Mouse (Mus musculus) left cerebral cortex, adult 8-10 months (tissue): ENCODE data around the gene Atp8a1. TPM values are rescaled to one million over a fixed set of nuclear protein-coding genes. Genes with fewer than 3 reads are reported as not detected.
A peak's percentile ranks its signal among the peaks of the same experiment; 100 is the strongest.

Experiments used
- DNase-seq, 2 experiments: peaks; one replicate each; pipeline ENCODE4 v3.0.0; 2022; ENCODE audit warnings: low spot score in 2 of 2
- total RNA-seq, 4 experiments: library from RNA; stranded (reverse); gene quantifications; 2 replicates each; pipeline ENCODE4 v1.2.4; 2022

Atp8a1 gene
- total RNA-seq, 4 experiments from 2014 or later, result 173 to 214 (median 183) TPM

DNA sequence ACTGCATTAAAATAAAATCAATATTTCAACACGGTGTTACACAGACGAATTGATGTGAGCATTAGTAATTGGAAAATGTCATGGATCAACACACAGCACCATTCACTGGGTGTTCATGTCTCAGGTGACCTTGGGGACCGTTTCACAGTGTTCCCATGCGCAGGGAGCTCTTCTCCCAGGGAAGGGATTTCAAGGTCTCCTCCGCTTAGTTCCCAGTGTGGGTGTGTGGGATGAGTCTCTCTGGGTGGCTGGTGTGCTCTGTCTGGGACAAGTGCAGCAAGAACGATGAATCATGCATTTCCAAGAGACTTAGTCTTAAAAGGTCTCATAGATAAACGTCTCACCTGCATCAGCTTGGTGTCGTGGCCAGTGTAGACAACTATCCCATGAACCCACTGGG, 78.5 kb downstream of the Atp8a1 start:
- no peak for DNase-seq

DNA sequence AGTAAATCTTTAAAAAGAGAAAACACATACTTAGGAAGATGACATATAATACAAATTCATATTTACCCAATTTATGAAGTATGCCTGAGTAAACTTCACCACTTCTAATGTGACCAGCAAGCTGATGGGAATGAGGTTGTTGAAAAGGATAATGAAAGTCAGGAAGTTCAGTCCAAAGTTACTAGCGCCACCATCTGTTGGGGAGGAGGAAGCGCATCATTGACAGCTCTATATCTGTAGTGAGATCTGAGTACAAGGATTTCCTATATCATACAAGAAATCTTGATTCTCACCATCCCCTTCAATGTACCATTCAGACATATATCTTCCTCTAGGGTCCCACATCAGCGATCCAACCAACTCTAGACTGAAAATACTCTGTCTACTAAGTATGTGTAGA, 82.4 kb downstream of the Atp8a1 start:
- no peak for DNase-seq

DNA sequence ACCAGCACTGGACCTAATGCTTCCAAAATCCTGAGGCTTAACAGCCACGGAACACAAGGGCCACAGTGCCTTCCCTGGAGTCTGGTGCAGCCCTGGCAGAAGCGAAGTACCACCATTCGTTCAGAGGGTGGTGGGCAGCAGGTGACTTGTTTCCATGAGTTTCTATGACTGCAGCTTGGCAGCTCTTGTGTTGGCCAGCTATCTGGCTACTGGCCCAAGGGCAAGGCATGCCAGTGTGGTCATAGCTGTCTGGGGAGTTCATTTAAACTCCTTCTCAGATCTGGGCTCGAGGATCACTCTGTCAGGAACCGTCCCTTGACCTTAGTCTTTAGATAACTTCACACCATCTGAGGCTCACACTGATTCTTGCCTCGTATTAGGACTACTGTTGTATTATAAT, 89.1 kb downstream of the Atp8a1 start:
- DNase-seq, result no peak

DNA sequence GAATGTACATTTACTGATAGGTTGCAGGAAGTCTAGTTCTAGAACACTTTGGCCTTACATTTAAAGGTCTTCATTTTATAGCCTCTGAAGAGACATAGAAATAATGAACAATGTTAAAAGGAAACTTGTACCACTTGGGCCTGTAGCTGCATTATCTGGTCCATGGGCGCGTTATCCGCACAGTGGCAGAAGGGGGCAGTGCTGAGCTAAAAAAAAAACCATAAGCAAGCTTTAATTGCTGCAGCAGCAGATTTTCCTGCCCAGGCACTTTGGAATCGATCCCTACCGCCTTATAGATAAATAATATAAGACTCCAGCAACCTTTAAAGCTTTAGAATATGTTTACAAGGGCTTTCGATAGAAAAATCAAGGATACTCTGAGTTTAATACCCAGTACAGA, 91.1 kb downstream of the Atp8a1 start:
- DNase-seq, result no peak

DNA sequence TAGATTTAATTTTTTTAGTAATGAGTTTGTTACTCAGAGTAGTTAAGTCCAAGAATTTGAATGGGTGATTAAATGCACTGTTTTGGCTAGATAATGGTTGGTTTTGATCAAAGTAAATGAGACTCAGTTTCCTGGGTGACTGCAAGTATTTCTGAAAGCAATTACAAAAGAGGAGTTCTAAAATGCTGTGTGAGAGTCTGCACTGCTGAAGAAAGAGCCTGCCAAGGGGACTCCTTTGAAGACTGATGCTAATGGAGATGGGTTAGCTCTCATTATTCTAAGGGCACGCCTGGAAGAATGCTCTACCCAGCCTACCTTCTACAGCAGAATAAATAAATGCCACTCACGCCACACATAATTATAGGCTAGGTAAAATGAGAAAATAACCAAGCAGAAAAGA, 94.2 kb downstream of the Atp8a1 start:
- peak in 1 of 2 experiments; percentile 15 for DNase-seq

DNA sequence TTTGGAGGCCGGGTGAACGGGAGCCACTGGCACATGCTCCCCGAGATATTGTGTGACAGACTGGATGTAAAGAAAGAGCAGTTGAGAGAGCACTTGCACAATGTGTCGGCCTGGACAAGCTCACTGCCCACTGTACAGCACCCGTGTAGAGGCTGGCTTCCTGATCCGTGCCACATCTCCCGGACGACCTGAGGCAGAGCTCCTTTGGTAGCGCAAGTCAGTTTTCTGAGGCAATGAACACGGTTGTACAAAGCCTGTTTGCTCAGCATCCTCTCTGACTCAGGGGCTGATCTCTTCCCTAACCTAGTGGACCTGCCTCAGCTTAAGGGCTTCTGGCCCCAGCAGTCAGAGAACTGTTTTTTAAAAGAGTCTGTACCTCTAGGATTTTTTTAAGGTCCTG, 94.6 kb downstream of the Atp8a1 start:
- DNase-seq, result no peak

DNA sequence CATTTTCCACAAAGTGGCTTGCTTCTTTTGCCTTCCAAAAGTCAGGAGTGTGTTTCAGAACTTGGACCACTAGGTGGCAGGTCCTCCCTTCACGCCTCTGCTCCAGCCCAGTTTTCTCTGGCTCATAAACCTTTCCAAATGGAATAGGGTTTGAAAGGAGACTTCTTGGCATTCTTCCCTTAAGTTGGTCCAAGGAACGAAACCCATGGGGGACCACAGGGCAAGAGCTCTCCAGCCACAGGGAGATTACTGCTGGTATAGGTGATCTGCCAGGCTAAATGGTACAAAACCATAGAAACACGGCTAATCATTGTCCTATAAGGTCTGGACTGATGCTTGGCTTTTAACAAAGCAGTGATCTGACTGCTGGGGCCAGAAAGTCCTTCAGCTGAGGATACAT, 95.2 kb downstream of the Atp8a1 start:
- no peak for DNase-seq

DNA sequence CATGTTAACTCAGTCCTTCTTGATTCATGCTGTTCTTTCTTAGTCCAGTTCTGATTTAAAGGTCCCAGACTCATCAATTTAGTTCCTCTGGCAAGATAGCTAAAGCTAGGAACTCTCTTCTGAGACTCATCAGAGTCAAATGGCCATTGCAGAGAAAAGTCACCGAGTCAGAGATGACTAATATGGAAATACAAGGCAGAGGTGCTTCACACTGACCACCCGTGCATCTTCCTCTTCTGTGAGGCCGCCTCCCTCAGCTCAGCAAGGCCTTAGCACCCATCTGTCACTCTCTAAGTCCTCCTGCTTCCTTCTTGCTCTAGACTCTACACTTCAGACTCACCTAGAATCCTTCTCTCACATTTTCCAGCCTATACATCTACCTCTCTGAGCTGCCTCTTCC, 108.0 kb downstream of the Atp8a1 start:
- no peak for DNase-seq

DNA sequence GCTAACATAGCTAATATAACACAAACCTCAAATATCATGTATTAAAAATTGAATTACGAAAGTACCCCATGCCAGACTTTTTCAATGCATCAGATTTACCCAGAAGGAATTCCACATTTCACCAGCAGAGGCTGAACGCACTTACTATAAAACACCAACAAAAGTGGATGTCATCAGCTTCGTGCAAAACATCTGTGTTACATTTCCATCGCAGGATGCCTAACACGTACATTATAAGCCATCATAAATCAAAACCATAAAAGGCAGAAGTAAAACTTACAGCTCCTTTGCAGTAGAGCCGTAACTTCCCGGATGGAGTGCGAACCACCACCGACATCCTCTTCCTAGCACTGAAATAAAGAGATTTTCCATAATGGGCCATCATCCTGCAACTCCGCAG, 109.1 kb downstream of the Atp8a1 start:
- DNase-seq, result no peak

DNA sequence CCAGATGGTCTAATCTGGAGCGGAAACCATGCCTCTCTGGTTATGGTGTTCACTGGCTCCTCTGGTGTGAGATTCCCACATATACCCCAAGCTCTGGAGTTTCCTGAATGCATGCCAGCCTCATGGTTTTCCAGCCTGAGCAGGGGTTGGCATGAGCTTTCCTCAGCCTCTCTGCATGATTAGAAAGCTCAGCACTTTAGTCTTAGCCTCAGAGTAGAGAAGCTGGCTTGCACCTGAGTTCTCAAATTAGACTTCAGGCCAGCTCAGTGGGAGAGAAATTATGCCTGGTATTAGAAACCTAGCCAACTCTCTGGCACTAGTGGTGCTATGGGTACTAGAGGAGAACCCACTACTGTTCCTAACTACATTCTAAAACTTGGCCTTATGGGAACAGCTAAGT, 111.5 kb downstream of the Atp8a1 start:
- no peak for DNase-seq

DNA sequence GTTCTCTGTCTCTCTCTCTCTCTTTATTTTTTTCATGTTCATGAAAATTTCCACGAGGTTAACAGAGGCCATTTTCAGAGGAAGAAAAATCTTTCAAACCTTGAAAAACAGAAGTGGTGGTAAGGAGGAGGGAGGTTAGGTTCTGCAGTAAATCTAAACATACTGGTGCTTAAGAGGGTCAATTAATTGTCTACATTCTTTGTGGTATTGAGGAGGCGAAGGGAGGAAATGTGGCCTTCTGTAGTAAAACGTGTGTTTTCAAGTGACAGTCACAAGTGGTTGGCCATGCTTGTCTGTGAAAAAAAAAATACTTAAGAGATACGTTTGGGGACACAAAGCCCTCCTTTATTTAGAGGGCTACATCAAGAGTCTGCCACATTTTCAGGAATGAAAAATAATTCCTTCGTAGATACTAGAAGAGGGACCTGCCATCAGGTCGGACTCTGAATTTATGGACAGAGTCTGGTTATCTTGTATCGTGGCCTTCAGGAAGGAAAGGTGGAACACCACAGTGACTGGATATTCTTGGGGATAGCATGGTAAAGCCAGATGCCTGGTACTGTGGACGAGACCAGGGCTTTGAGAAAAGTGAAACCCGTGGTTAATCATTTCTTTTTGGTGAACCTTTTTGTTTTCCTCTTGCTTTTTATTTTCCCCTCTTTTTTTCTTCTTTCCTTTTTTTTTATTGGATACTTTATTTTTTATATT, 113.5 kb downstream of the Atp8a1 start:
- no peak for DNase-seq

DNA sequence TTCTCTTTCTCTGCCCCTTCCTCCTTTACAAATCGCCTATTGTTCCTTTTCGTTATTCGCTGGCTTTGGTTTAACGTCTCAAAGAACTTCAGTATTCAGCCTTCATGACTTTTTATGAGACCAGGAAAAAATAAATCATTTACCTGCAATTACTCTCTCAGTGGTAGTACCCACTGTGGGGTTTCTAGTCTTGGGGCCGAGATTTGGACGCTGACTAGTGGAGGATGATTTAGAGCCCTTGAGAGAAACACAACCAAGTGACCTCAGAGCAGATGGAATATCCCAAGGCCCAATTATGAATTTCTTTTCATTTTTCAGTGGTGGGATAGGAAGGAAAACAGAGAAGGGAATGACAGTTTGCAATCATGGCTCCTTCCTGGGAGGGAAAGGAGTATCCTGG, 114.1 kb downstream of the Atp8a1 start:
- DNase-seq, result no peak

DNA sequence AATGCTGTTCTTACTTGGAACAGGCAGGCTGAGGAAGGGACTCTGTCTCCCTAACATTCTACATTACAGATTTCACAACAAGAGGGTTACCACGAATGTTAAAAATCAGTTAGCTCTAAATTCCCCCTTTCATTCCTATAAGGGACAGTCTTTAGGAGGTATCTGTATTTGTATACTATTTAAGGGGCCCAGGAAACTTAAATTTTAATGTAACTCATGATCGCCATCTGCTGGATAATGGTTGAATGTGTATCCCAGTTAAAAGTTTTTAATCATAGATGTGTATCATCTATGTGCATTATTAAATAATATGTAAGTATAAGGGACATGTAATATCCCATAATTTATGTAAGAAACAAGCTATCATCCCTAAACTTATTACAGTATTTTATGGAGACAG, 119.5 kb downstream of the Atp8a1 start:
- DNase-seq, result no peak

DNA sequence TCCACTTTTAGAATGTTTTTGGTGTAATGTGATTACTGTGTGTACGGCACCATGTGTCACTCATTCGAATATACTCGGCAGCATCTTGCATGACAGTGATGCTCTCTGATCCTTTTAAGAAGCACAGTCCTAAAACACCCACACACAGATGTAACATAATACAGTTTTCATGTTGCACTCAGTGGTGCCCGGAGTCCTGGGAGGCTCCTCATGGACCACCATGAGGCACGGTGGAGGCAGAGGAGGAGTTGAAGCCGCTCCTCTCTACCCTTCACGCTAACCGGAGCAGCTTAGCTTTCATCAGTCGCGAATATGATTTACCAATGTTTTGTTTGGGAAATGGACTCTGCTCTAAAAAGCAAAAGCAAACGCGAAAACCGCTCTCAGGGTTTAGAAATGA, 120.4 kb downstream of the Atp8a1 start:
- no peak for DNase-seq

DNA sequence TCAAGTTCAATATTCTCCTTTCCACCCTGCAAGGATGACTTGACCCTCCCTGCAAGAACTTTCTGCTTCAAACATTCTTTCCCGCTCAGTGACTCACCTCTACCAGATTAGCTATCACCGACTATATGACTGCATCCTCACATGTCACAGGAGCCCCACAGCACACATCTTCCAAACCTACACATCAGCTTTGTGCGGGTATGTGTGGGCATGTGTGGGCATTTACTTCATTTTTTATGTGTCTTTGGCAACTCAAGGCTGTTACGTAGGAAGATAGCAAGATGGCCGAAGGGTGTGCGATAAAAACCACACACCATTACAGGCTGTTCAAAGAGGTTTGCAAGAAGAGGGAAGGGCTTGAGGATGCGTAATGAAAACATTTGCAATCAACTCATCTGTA, 145.6 kb downstream of the Atp8a1 start:
- DNase-seq, result peak in 1 of 2 experiments; percentile 33

DNA sequence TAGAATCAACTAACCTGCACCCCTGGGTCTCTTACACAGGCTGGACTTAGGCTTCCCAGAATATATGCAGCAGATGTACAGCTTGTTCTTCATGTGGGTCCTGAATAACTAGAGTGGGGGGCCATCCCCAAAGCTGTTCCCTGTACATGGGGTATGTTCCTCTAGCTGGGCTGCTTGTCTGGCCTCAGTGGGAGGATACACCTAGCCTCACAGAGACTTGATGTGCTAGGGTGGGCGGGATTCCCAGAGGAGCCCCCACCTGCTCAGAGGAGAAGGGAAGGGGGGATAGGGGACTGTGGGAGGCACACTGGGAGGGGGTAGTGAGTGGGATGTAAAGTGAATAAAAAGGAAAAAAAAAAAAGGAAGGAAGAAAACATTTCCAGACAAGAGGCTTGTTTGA, 147.8 kb downstream of the Atp8a1 start:
- DNase-seq, result no peak

DNA sequence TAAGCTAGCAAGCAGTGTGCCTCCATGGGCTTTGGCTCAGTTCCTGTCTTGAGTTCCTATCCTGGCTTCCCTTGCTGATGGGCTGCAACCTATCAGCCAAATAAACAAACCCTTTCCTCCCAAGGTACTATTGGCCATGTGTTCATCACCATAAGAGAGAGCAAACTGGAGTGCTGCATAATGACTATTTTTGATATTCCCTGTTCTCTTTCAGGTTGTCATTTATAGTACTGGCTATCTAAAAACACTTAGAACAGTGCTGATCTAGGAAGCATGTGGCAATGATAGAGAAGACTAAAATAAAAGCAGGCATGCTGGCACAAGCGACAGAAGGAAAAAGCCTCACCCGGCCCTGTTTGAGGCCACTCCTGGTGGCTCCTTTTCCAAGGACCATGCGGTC, 149.1 kb downstream of the Atp8a1 start:
- DNase-seq, result no peak

DNA sequence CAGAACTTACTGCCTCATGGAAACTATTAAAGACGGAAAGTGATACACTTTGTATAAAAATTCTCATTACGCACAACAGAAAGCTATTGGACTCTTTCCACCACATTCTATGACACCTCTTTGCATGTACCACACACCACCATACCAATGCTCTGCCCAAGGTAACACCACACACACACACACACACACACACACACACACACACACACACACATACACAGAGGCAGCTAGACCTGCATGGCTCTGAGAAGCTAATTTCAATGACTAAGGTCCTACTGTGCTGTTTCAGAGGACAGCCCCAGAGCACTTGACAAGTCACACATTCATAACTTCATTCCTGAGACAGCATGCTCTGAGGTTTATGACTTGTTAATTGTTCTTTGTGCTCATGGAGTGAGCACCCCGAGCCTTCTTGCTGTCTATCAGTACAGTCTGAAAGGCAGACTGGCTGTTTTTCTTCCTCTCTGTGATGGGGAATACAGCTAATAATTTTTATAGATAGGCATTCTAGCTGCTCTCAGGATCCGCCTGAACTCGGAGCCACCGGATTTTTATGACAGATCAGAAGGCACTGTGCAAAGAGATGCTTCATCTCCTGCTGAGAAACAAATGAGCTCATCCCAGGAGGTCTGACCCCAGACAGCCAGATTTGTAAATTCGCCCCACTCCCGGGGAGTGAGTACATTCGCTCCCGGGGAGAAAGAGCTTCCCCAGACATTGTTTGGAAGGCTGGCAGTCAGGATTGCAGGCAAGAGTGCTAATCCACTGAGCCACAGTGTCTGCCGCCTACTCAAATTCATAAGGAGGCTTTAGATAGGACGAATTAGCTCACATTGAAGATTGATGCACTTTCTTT, 150.3 kb downstream of the Atp8a1 start:
- DNase-seq, result no peak

DNA sequence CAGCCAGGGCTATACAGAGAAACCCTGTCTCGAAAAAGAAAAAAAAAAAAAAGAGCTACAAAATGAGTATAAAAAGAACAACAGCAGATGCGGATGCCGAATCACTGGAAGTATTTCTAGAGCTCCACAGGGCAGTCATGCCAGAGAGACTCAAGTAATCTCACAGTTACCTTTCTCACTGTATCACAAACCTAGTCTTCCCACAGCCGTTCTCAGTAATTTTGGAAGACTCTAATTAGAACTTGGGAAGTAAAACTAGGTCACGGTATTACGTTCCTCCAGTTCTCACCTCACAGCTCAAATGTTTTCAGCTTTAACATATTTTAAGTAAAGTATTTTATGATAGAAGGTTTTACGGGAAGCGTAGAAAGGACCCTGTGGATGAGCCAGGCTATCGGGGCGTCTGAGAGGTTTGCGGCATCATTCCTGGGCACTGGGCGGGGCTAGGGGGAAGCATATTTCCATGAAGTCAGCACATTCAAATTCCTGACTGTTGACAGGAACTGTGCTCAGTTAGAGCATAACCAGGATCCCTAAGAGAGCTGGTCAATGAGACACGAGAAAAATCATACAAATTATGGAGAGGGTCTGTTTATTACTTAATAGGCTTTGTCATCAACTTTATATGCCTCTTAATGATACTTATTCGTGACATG, 152.1 kb downstream of the Atp8a1 start:
- DNase-seq, result no peak

DNA sequence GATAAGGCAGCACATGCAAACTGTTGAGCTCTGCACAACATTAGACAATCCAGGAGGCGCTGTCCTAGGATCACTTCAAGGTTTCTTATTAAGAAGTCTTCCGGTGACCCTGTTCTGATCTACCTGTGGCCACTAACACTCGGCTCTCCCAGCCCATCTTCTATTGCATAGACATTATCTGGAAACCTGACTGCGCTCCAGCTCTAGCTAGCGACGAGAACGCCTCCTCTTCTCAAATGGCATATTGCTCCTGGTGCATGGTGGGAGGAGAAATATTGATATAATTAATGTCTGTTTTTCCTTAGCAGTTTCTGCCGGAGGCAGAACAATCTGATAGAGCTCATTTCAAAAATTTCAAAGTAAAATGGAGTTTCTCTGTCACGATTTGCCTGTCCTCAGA, 156.9 kb downstream of the Atp8a1 start:
- DNase-seq, result no peak

DNA sequence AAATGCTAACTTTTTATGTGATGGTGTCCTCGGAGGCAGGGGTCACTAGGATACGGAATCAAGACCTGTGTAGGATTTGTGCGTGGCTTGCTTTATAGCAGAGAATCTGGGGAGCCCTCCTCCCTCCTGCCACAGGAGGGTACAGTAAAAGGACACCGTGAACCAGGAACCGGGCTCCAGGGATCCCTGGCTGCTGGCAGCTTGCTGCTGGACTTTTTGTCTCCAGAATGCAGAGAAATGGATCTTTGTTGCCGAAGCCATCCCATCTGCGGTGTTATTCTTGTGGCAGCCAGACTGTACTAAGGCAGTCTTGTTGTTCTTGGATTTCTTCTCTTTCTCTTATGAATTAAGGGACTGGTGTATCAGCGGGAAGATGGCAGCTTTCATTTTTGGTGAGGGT, 159.2 kb downstream of the Atp8a1 start:
- DNase-seq, result no peak

DNA sequence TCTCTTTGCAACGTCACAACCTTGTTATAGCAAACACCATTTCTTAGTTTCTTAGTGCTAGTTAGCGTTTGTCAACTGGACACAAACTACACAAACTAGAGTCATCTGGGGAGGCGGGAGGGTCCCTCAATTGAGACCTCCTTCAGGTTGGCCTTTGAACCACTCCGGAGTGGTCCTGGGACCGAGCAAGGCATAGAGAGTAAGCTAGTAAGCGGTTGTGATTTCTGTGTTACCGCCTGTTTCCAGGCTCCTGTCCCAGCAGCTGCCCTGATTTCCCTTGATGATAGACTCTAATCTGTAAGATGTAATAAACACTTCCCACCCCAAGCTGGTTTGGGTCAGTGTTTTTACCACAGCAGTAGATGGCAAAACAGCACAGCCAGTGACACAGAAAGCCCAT, 161.3 kb downstream of the Atp8a1 start:
- no peak for DNase-seq

DNA sequence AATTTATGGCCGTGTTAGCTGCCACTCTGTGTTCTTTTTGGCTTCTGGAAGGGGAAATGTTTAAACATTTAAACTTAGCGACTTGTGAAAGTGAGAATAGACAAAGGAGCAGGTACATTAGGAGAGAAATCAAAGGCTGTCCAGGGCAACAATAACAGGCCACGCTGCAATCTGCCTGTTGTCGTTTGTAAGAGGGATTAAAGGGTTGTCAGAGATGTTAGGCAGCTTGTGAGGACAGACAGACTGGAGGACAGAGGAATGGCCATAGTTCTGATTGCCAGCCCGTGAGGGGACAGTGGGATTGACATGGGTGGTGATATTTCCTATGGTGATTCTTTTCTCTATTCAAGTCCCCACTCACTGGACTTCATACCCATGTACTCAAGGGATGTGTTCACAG, 161.8 kb downstream of the Atp8a1 start:
- no peak for DNase-seq
